Mouse (Mus musculus): ENCODE measurements around the gene Acss2.

Acss2 gene

GRCm38 (mm10) chr2:155628519-155628918 lies 110.8 kb downstream of the Acss2 start:
- DNase-seq (ENCODE audit: low spot score in 2 of 2) = no peak

- DNase-seq (ENCODE audit: low spot score in 2 of 2) = no peak
Observed at GRCm38 (mm10) chr2:155629231-155629661, 111.5 kb downstream of the Acss2 start.

- DNase-seq (ENCODE audit: low spot score in 2 of 2) = no peak
Observed at GRCm38 (mm10) chr2:155630153-155630552, 112.4 kb downstream of the Acss2 start.

DNA sequence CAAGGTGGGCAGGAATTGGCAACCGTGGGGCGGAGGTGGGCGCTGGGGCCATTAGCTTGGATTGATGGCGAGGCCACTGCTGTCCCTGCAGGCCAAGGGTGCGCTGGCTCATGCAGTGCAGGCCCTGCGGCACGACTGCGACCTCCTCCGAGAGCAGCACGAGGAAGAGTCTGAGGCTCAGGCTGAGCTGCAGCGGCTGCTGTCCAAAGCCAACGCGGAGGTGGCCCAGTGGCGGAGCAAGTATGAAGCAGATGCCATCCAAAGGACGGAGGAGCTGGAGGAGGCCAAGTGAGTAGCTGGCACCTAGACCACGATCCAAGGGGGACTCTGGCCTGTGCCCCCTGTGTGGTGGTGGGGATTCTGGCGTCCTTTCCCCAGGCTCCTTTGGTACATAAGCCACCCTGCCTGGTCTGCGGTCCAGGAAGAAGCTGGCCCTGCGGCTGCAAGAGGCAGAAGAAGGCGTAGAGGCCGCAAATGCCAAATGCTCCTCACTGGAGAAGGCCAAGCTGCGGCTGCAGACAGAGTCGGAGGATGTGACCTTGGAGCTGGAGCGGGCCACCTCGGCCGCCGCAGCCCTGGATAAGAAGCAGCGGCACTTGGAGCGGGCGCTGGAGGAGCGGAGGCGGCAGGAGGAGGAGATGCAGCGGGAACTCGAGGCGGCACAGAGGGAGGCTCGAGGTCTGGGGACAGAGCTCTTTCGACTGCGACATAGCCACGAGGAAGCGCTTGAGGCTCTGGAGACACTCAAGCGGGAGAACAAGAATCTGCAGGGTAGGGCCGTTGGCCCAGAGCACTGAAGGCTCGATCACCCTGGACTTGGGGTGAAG lies 113.1 kb downstream of the Acss2 start:
- no peak for DNase-seq (ENCODE audit: low spot score in 2 of 2)

GRCm38 (mm10) chr2:155632138-155632936 lies 114.6 kb downstream of the Acss2 start:
- DNase-seq (ENCODE audit: low spot score in 2 of 2) = no peak

GRCm38 (mm10) chr2:155633121-155633520 lies 115.4 kb downstream of the Acss2 start:
- no peak for DNase-seq (ENCODE audit: low spot score in 2 of 2)

- no peak for DNase-seq (ENCODE audit: low spot score in 2 of 2)
Observed at GRCm38 (mm10) chr2:155633731-155634130, 116.0 kb downstream of the Acss2 start.

DNA sequence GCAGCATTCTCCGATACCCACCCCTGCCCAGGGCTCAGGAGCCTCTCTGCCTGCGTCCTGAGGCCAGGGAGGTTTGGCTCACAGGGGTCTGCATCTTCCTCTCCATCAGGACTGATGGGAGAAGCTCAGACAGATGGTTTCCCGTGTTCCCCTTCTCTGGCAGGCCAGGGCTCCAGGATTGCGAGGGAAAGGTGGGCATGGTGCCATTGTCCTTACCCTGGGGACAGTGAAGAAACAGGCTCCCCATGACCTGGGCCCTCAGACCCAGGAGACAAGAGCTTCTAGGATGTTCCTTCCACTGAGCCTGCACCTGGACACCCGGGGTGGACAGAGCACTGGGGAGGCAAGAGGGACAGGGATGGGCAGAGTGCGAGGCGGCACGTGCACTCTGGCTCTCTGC lies 116.8 kb downstream of the Acss2 start:
- no peak for DNase-seq (ENCODE audit: low spot score in 2 of 2)

All from spleen, postnatal 36 days (tissue).